Mouse (Mus musculus): ENCODE measurements around the gene 1700025C18Rik. TPM values are rescaled to one million over a fixed set of nuclear protein-coding genes. Genes with fewer than 3 reads are reported as not detected.

1700025C18Rik gene
- total and polyA plus RNA-seq, 2 experiments from 2014 or later = not detected

GRCm38 (mm10) chr2:165068806-165069205, 21.7 kb downstream of the 1700025C18Rik start:
- no peak overlapping the region for H3K4me3 ChIP-seq (ENCODE audit: low read depth, low read length)
- peaks cover 2% of the 10 kb centered on the region; the same call in 1 of the 2 replicates for H3K27me3 ChIP-seq (ENCODE audit: insufficient read depth, low read length)
- no peaks in the 10 kb centered on the region for H3K4me1 ChIP-seq (ENCODE audit: insufficient read depth, low read length)
- H3K36me3 ChIP-seq (ENCODE audit: insufficient read depth, low read length) = no peaks in the 10 kb centered on the region
- DNase-seq (ENCODE audit: low spot score) = no peak
- 82% methylated on average over 2 of the region's 2 CpGs for WGBS
- H3K9me3 ChIP-seq (ENCODE audit: low read length) = no peaks in the 10 kb centered on the region
- no peak overlapping the region for H3K9ac ChIP-seq (replicated peaks; ENCODE audit: low read length, poor library complexity, severe bottlenecking)
- no peak overlapping the region for H3K27ac ChIP-seq (ENCODE audit: low read depth, low read length)
- no peak for ATAC-seq (ENCODE audit: low FRiP score)
- H3K4me2 ChIP-seq (ENCODE audit: low read depth, low read length, poor library complexity, severe bottlenecking) = no peak overlapping the region
- TF ChIP-seq CTCF (IDR thresholded peaks at IDR 0.05) = no peak

DNA sequence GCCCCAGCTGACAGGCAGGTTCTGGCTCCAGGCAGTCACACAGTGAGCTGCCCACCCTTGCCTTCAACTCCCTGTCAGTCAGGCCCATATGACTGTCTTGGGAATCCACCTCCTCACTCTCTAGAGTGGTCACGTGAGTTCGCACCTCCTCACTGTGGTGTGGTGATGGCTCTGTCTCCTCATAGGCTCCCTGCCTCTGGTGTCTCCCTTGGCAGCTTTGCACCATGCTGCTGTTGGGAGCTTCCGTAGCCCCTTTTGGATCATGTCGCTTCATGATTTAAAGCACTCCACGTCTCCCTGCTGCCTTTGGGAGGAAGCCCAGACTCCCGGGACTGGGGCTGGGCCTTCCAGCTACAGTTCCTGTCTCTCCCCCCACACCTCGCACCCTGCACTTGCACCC, 26.1 kb downstream of the 1700025C18Rik start:
- H3K27ac ChIP-seq (ENCODE audit: low read depth, low read length) = no peak overlapping the region
- H3K9me3 ChIP-seq (ENCODE audit: low read length) = no peaks in the 10 kb centered on the region
- no peak overlapping the region for H3K4me2 ChIP-seq (ENCODE audit: low read depth, low read length, poor library complexity, severe bottlenecking)
- H3K36me3 ChIP-seq (ENCODE audit: insufficient read depth, low read length) = no peaks in the 10 kb centered on the region
- no peak overlapping the region for H3K9ac ChIP-seq (replicated peaks; ENCODE audit: low read length, poor library complexity, severe bottlenecking)
- H3K27me3 ChIP-seq (ENCODE audit: insufficient read depth, low read length) = no peaks in the 10 kb centered on the region
- ATAC-seq (ENCODE audit: low FRiP score) = no peak
- WGBS = 71% methylated on average over 7 of the region's 7 CpGs
- no peaks in the 10 kb centered on the region for H3K4me1 ChIP-seq (ENCODE audit: insufficient read depth, low read length)
- no peak for DNase-seq (ENCODE audit: low spot score)
- TF ChIP-seq CTCF (IDR thresholded peaks at IDR 0.05) = no peak
- no peak overlapping the region for H3K4me3 ChIP-seq (ENCODE audit: low read depth, low read length)

- 85% methylated on average over 16 of the region's 16 CpGs for WGBS
- H3K4me3 ChIP-seq (ENCODE audit: low read depth, low read length) = no peak overlapping the region
- H3K9ac ChIP-seq (replicated peaks; ENCODE audit: low read length, poor library complexity, severe bottlenecking) = no peak overlapping the region
- no peaks in the 10 kb centered on the region for H3K27me3 ChIP-seq (ENCODE audit: insufficient read depth, low read length)
- no peak overlapping the region for H3K27ac ChIP-seq (ENCODE audit: low read depth, low read length)
- DNase-seq (ENCODE audit: low spot score) (no peak), ATAC-seq (ENCODE audit: low FRiP score) (no peak)
- H3K4me2 ChIP-seq (ENCODE audit: low read depth, low read length, poor library complexity, severe bottlenecking) = no peak overlapping the region
- H3K36me3 ChIP-seq (ENCODE audit: insufficient read depth, low read length) = no peaks in the 10 kb centered on the region
- no peaks in the 10 kb centered on the region for H3K4me1 ChIP-seq (ENCODE audit: insufficient read depth, low read length)
- H3K9me3 ChIP-seq (ENCODE audit: low read length) = no peaks in the 10 kb centered on the region
- no peak for TF ChIP-seq CTCF (IDR thresholded peaks at IDR 0.05)
Observed at GRCm38 (mm10) chr2:165061638-165062433, 28.7 kb downstream of the 1700025C18Rik start.

DNA sequence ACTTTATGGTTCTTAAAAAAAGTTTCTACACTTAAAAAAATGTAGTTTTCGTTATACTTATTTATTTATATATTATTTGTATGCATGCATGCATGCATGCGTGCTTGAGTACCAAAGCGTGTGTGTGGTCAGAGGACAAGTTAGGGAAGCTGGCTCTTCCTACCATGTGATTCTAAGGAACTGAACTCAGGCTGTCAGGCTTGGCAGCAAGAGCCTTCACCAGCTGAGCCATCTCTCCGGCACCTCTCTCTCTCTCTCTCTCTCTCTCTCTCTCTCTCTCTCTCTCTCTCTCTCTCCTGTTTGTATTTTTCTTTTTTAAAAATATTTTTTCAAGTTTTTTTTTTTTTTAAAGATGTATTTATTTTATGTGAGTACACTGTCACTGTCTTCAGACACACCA, 30.6 kb downstream of the 1700025C18Rik start:
- DNase-seq (ENCODE audit: low spot score) = no peak

GRCm38 (mm10) chr2:165056377-165057085, 34.0 kb downstream of the 1700025C18Rik start:
- Histone ChIP-seq H3K27ac (ENCODE audit: low read depth, low read length) (no peak overlapping the region), H3K4me2 (ENCODE audit: low read depth, low read length, poor library complexity, severe bottlenecking) (no peak overlapping the region), H3K9me3 (ENCODE audit: low read length) (no peaks in the 10 kb centered on the region), H3K36me3 (ENCODE audit: insufficient read depth, low read length) (no peaks in the 10 kb centered on the region), H3K4me1 (ENCODE audit: insufficient read depth, low read length) (no peaks in the 10 kb centered on the region), H3K4me3 (ENCODE audit: low read depth, low read length) (no peak overlapping the region), H3K27me3 (ENCODE audit: insufficient read depth, low read length) (no peaks in the 10 kb centered on the region), H3K9ac (replicated peaks; ENCODE audit: low read length, poor library complexity, severe bottlenecking) (no peak overlapping the region)
- ATAC-seq (ENCODE audit: low FRiP score) = no peak
- 85% methylated on average over 14 of the region's 14 CpGs for WGBS
- no peak for DNase-seq (ENCODE audit: low spot score)
- no peak for TF ChIP-seq CTCF (IDR thresholded peaks at IDR 0.05)

More for the DNA sequence above, 30.6 kb downstream of the 1700025C18Rik start:
- no peak overlapping the region for H3K4me2 ChIP-seq (ENCODE audit: low read depth, low read length, poor library complexity, severe bottlenecking)
- H3K9ac ChIP-seq (replicated peaks; ENCODE audit: low read length, poor library complexity, severe bottlenecking) = no peak overlapping the region
- H3K4me1 ChIP-seq (ENCODE audit: insufficient read depth, low read length) = no peaks in the 10 kb centered on the region
- no peaks in the 10 kb centered on the region for H3K36me3 ChIP-seq (ENCODE audit: insufficient read depth, low read length)
- H3K9me3 ChIP-seq (ENCODE audit: low read length) = no peaks in the 10 kb centered on the region
- H3K27me3 ChIP-seq (ENCODE audit: insufficient read depth, low read length) = no peaks in the 10 kb centered on the region
- 90% methylated on average over 4 of the region's 4 CpGs for WGBS
- no peak overlapping the region for H3K27ac ChIP-seq (ENCODE audit: low read depth, low read length)
- TF ChIP-seq CTCF (IDR thresholded peaks at IDR 0.05) = no peak
- no peak overlapping the region for H3K4me3 ChIP-seq (ENCODE audit: low read depth, low read length)
- no peak for ATAC-seq (ENCODE audit: low FRiP score)

DNA sequence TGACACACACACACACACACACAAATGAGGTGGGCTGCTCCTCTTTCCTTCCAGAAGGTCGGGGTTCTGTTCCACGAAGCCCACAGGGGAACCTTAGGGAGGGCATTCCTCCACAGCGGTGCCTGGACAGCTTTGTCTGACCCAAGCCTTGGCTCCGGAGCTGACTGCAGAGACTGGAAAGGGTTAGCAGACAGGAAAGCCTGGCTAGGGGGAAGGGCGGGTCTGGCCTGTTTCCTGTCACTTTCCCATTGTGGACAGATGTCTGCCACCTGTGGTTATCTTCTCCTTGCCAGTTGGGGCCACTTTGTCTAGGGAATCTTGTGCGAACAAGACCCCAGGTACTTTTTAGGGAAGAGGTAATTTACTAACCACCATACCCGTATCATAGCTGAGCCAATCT, 34.6 kb downstream of the 1700025C18Rik start:
- Histone ChIP-seq H3K4me2 (ENCODE audit: low read depth, low read length, poor library complexity, severe bottlenecking) (no peak overlapping the region; the same call in 1 of the 2 replicates), H3K4me1 (ENCODE audit: insufficient read depth, low read length) (no peaks in the 10 kb centered on the region), H3K9me3 (ENCODE audit: low read length) (no peaks in the 10 kb centered on the region), H3K9ac (replicated peaks; ENCODE audit: low read length, poor library complexity, severe bottlenecking) (no peak overlapping the region), H3K27ac (ENCODE audit: low read depth, low read length) (no peak overlapping the region), H3K36me3 (ENCODE audit: insufficient read depth, low read length) (no peaks in the 10 kb centered on the region), H3K4me3 (ENCODE audit: low read depth, low read length) (peak overlapping the region; percentile 10; the same call in 1 of the 2 replicates), H3K27me3 (ENCODE audit: insufficient read depth, low read length) (no peaks in the 10 kb centered on the region)
- no peak for DNase-seq (ENCODE audit: low spot score)
- no peak for TF ChIP-seq CTCF (IDR thresholded peaks at IDR 0.05)
- WGBS = 11% methylated on average over 7 of the region's 7 CpGs
- ATAC-seq (ENCODE audit: low FRiP score) = no peak

Measured in midbrain, postnatal 0 days (tissue).